Mouse (Mus musculus) brain, adult 2 months (tissue): ENCODE results near the gene Mpdz.

Source experiments
- DNase-seq: peaks from one replicate; pipeline ENCODE4 v3.0.0; 2011; ENCODE audit warnings: low read depth, low spot score

The Mpdz gene

DNA sequence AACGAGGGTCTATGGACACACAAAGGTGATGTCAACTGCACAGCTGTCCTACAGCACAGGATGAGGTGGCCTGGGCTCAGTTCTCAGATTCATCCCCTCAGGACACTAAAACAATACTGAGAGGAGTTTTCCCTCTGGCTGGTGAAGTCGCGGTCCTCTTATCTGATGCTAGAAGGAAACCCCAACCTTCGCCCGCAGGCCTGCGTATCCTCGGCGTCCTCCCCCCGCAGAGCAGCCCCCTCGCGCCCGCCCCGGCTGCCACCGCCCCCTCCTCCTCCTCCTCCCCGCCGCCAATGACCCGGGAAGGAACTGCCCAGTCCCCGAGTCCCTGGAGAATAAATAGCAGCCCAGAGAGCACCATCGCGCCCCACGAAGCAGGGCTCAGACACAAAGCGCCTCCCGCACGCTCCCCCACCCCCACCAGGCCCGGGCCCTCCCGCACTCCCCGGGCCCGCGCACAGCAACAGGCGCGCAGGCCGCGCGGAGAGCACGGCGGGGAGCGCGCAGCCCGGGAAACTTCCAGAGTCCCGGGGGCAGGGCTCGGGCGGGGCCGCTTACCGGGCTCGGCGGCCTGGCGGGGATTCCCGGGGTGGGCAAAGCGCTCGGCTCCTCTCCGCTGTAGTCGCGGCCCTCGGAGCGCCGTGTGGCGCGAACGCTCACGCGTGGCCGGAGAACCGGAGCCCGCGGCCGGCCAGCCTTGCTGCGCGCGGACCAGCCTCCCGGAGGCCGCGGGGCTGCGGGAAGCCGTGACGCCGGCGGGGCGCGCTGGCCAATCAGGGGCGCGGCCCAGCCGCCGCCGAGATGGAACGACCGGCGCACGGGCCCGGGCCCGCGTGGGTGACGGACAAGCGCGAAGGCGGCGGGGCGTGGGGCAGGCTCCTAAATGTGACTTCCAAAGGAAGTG lies at the start of gene Mpdz:
TSS of gene Mpdz (minus strand) at position 738 of the 904 bp plus-strand sequence.
- peak; percentile 82 for DNase-seq

GRCm38 (mm10) chr4:81490556-81490955 lies 47.9 kb upstream of the Mpdz start:
- DNase-seq = peak; percentile 12

- no peak for DNase-seq
Observed at GRCm38 (mm10) chr4:81484603-81485002, 42.0 kb upstream of the Mpdz start.

DNA sequence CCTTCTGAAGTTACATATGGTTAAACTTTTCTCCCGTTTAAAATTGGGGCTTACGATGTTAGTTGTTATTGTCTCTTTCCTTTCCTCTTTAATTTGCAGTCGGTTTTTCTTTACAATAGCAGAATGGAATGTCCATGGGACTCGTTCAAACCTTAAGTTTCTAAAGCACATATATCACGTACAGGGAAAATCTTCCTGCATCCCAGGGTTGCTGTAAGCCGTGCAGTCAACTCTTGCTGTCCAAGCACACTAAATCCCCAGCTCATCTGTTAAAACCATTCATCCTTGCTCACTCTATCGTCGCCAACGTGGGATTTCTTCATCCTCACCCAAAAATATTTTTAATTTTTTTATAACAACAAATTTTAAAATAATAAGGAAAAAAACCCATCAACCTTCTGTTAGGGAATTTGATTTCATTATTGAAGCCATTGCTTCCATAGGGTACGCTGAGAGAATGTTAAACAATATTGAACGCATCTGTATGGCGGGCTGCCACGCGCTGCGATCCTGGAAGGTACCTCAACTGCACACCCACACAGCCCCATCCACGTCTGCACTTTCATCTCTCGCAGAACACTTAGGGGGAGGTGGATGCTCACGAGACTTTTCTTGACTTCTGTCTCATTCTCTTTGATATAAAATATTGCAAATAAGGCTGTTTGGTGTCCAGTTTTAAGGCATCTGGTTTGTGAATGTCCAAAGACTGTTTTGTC lies 41.4 kb upstream of the Mpdz start:
- peak; percentile 10 for DNase-seq

DNA sequence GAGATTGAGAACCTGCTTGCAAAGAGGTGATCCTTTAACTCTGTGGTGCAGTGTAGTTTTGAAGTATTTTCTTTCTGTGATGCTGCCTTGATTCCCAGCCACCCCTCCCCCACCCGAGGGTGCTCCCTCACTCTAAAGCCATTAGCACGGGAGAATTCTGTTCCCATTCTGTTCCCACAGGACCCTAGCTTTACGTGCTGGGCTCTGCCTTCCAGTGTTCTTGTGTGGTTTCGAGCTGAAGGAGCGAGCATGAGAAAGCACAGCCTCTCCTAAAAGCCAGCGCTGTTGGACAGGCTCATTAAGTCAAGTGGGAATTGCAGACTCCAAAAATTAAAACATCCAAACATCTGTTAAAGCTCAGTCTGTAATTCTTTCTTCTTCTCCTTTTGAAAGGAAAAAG lies 40.5 kb upstream of the Mpdz start:
- no peak for DNase-seq

DNA sequence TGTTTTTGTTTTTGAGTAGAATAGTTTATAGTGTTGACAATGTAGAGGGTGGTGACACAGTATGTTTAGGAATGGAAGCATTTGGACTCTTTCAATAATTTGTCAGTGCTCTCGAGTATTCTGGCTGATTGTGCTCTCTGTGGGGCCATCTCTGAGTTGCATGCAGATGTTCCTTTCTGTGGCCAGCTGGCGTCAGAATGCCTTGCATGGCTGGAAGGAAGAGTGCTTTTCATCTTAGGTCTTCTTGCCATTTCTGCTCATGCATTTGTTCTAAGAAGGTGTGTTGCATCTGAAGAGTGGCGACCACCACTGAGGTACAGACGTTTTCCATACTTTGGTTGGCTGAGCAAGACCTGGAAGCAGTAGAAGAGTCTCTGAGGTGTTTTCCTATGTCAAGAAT lies 24.2 kb upstream of the Mpdz start:
- DNase-seq = no peak

GRCm38 (mm10) chr4:81465172-81465571 lies 22.6 kb upstream of the Mpdz start:
- DNase-seq = no peak

GRCm38 (mm10) chr4:81462253-81462652 lies 19.6 kb upstream of the Mpdz start:
- peak; percentile 11 for DNase-seq

GRCm38 (mm10) chr4:81458921-81459320 lies 16.3 kb upstream of the Mpdz start:
- no peak for DNase-seq

DNA sequence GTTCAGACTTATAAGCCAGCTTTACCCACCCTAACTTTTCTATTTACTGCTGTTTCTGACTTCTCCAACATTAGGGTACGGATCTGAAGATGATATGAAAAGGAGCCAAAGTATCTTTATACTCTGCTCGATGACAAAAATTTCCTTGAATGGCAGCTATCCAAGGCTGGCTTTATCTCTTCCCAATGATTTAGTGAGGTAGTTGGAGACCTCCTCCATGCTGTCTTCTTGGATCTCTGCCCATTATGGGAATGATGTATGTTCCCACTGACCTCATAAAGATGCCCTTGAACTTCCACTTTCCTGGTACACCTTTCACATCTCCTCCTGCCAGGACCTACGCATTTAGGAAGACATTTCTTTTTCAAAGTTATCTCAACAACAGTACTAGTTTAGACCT lies 11.2 kb upstream of the Mpdz start:
- DNase-seq = no peak

DNA sequence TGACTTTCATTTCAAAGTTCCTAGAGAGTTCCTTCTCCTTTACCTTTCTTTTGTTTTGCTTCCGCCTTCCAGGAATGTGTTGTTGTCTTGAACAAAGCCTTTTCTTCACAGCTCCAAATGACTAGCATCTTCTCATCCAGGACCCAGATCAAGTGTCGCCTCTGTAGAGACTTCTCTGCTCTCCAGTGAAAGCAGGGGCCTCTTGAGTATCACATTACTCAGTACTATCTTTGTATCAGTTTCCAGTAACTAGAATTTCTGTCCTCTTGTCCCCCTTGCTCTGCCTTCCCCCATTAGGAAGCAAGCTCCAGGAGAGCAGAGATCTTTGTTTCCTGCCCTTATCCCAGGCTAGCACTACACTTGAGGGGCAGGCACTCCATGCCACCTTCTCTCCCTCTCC lies 9.6 kb upstream of the Mpdz start:
- no peak for DNase-seq

- DNase-seq = no peak
Observed at GRCm38 (mm10) chr4:81449413-81449812, 6.8 kb upstream of the Mpdz start.

DNA sequence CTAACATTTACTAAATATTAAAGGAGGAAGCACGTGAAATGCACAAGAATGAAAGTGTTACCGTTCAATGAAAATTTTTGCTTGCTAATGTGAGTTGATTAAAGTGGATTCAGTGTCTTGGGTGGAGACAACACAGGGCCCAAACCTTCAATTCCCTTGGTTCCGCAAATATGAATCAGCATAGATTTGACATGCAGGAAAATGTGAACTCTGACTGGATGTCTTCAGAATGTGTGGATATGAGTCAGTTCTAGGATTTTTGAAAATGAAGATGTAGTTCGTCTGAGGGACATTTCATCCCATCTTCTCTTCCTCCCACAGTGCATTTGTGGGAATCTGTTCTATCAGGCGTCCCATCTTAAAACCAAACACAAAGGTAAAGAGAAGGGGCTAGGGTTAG lies 951 bp upstream of the Mpdz start:
- DNase-seq = no peak

GRCm38 (mm10) chr4:81433961-81434360 lies 8.7 kb downstream of the Mpdz start:
- peak; percentile 55 for DNase-seq

DNA sequence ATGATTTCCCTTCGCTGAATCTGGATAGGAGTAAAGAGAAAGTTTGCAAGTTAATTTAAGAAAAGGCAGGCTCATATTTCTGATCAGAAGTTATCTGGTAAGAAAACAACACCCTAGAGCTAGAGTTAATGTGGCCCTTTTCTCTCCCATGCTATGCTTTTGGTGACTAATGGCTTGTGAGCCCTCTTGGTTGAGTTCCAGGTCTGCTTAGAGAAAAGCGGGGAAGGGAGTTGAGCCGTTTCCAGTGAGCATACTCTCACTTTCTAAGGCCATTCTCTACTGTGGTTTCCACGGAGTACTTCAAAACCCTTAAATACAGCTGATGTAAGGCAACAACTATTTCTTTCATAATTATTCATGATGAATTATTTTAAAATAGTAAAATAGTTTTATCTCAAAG lies 11.8 kb downstream of the Mpdz start:
- peak; percentile 52 for DNase-seq

- peak; percentile 65 for DNase-seq
Observed at GRCm38 (mm10) chr4:81430105-81430504, 12.5 kb downstream of the Mpdz start.

DNA sequence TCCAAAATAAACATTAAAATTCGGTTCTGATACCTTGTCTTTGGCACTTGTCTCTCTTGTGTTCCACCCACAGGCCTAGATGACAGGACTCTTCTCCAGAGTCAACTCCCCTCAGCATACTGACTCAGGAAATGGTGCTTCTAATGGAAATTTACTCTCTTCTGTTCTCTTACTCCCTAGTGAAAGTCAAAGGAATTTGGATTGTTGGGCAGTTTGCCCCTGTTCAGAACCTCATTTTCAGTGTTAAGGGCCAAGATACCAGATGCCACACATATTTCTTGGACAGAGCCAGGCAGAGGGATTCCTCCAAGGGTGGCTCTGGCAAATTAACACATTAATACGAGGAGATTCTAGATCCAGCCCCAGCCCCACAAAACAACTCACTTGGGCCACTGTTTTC lies 12.9 kb downstream of the Mpdz start:
- DNase-seq = peak; percentile 76

GRCm38 (mm10) chr4:81423556-81423955 lies 19.1 kb downstream of the Mpdz start:
- DNase-seq = no peak

- peak; percentile 30 for DNase-seq
Observed at GRCm38 (mm10) chr4:81421621-81422020, 21.0 kb downstream of the Mpdz start.

GRCm38 (mm10) chr4:81415324-81416026 lies 27.1 kb downstream of the Mpdz start:
- no peak for DNase-seq

DNA sequence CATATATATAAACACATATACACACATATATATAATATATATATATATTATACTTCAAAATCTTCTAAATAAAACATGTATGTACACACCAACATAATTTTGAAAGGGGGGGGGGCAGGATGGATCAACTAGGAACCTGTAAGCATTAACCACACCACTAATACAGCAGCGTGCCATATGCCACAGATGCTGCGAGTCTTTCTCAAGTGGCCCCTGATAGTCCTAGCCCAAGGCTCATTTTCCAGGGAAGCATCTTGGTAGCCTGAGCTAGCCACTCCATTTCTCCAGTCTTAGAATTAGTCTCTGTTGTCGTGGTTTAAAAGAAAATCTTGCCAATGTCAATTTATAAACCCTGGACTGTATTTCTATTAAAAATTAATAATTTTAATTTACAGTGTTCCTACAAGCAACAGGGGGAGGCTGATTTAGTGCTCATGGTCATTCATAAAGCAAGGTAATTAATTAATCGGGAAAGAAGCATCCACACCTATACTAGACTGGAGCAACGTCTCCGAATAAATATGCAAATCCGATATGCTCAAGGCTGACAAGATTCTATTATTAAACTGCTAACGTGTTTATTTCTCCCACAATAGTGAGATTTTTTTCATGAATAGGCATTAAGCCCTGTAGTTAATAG lies 27.8 kb downstream of the Mpdz start:
- DNase-seq = no peak

DNA sequence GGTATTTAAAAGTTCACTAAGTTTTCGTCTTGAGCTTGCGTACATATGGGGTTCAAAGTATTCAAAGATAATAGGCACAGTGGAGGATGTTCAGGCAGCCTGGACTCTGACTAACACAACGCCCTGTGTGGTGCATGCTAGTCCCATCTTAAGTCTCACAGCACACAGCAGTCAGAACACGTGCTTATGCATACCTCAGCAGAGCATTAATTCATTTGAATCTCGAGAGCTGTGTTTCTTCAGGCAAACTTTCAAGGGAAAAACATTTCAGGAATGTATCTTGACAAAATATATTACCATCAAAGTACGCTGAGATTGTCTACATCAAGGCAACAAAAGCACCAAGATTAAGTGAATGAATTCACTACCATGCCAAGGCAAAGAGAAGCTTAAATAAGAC lies 45.7 kb downstream of the Mpdz start:
- DNase-seq = no peak
